Mouse (Mus musculus) CH12.LX (cell line): ENCODE measurements around the gene Proca1. TPM values are rescaled to one million over a fixed set of nuclear protein-coding genes. Genes with fewer than 3 reads are reported as not detected.

ENCODE experiments used
- DNase-seq: peaks from one replicate; pipeline ENCODE4 v3.0.0-alpha.2; 2013; ENCODE audit errors: extremely low read depth
- H3K27ac ChIP-seq: 2 replicates; pipeline ENCODE4 v1.5.1; 2012; ENCODE audit warnings: low read depth, mild to moderate bottlenecking, control low read depth, moderate library complexity; ENCODE audit not compliant: insufficient read depth
- H3K27me3 ChIP-seq: replicated peaks from 2 replicates; pipeline ENCODE3; 2012; ENCODE audit warnings: inconsistent platforms
- H3K36me3 ChIP-seq, 2 experiments: replicated peaks in 1 of 2; 2 replicates each; pipeline versions ENCODE3 to v1.6.1; 2012; ENCODE audit warnings: inconsistent platforms in 1 of 2, low read length in 1 of 2, mild to moderate bottlenecking in 1 of 2, mixed read lengths in 1 of 2, moderate library complexity in 1 of 2; ENCODE audit not compliant: control insufficient read depth in 1 of 2, insufficient read depth in 1 of 2
- H3K4me1 ChIP-seq, 2 experiments: 2 replicates each; pipeline ENCODE4 v1.6.1; 2012; ENCODE audit warnings: inconsistent platforms in 1 of 2, moderate library complexity in 1 of 2; ENCODE audit not compliant: insufficient read depth in 2 of 2, control insufficient read depth in 1 of 2
- H3K4me2 ChIP-seq: 2 replicates; pipeline ENCODE4 v1.6.1; 2012; ENCODE audit warnings: low read depth, mild to moderate bottlenecking, control low read depth; ENCODE audit not compliant: poor library complexity, insufficient read depth, severe bottlenecking
- H3K4me3 ChIP-seq, 3 experiments: fragments of 150-350 bp in 1 of 3; sonication (generic) in 1 of 3; replicated peaks in 1 of 3; 2 replicates each; pipeline versions ENCODE3 to v1.5.1; 2011 to 2012; ENCODE audit warnings: low read depth in 2 of 3, low read length in 2 of 3, mild to moderate bottlenecking in 2 of 3, moderate library complexity in 2 of 3, control low read depth in 1 of 3, improper control_type of control experiment in 1 of 3, inconsistent platforms in 1 of 3, mixed read lengths in 1 of 3; ENCODE audit not compliant: poor library complexity in 1 of 3
- H3K79me2 ChIP-seq: replicated peaks from 2 replicates; pipeline ENCODE4 v1.6.1; 2012; ENCODE audit warnings: mild to moderate bottlenecking, moderate library complexity; ENCODE audit not compliant: control insufficient read depth, poor library complexity, insufficient read depth, severe bottlenecking; ENCODE audit errors: extremely low read depth
- H3K9ac ChIP-seq: 2 replicates; pipeline ENCODE4 v1.6.1; 2012; ENCODE audit warnings: low read depth, mild to moderate bottlenecking, control low read depth, moderate library complexity; ENCODE audit not compliant: insufficient read depth
- H3K9me3 ChIP-seq: replicated peaks from 2 replicates; pipeline ENCODE3; 2012; ENCODE audit warnings: low read length, inconsistent platforms, mixed read lengths
- BHLHE40 ChIP-seq: IDR thresholded peaks from 2 replicates; pipeline ENCODE4 v1.6.1; 2011; ENCODE audit warnings: mild to moderate bottlenecking, low read depth, low read length, improper control_type of control experiment
- CHD1 ChIP-seq: IDR thresholded peaks from 2 replicates; pipeline ENCODE4 v1.6.1; 2012; ENCODE audit warnings: low read depth, low read length, improper control_type of control experiment, inconsistent platforms
- CHD2 ChIP-seq: IDR thresholded peaks from 2 replicates; pipeline ENCODE4 v1.6.1; 2011; ENCODE audit warnings: low read length, improper control_type of control experiment
- CTCF ChIP-seq, 2 experiments: IDR thresholded peaks in 1 of 2; conservative IDR thresholded peaks in 1 of 2; 2 replicates each; pipeline ENCODE4 v1.5.1; 2011 to 2012; ENCODE audit warnings: low read depth in 2 of 2, low read length in 2 of 2, improper control_type of control experiment in 1 of 2, inconsistent platforms in 1 of 2, mild to moderate bottlenecking in 1 of 2, moderate library complexity in 1 of 2
- E2F4 ChIP-seq: IDR thresholded peaks from 2 replicates; pipeline ENCODE4 v1.6.1; 2011; ENCODE audit warnings: low read depth, low read length, improper control_type of control experiment; ENCODE audit not compliant: insufficient replicate concordance
- ELF1 ChIP-seq: IDR thresholded peaks from 2 replicates; pipeline ENCODE4 v1.6.1; 2014; ENCODE audit warnings: low read depth, mild to moderate bottlenecking, inconsistent platforms, low read length, improper control_type of control experiment
- EP300 ChIP-seq: IDR thresholded peaks from 2 replicates; pipeline ENCODE4 v1.6.1; 2011; ENCODE audit warnings: low read length, improper control_type of control experiment
- ETS1 ChIP-seq: conservative IDR thresholded peaks from 2 replicates; pipeline ENCODE4 v1.6.1; 2012; ENCODE audit warnings: low read depth, mild to moderate bottlenecking, inconsistent platforms, low read length, improper control_type of control experiment, moderate library complexity
- GABPA ChIP-seq: IDR thresholded peaks from 2 replicates; pipeline ENCODE4 v1.6.1; 2012; ENCODE audit warnings: low read depth, low read length, improper control_type of control experiment, inconsistent platforms; ENCODE audit not compliant: insufficient replicate concordance
- HCFC1 ChIP-seq: IDR thresholded peaks from 2 replicates; pipeline ENCODE4 v1.6.1; 2012; ENCODE audit warnings: low read depth, mild to moderate bottlenecking, inconsistent platforms, low read length, improper control_type of control experiment
- IRF4 ChIP-seq: IDR thresholded peaks from 2 replicates; pipeline ENCODE4 v1.6.1; 2014; ENCODE audit warnings: low read depth, mild to moderate bottlenecking, inconsistent platforms, low read length, improper control_type of control experiment
- JUN ChIP-seq: IDR thresholded peaks from 2 replicates; pipeline ENCODE4 v1.6.1; 2011; ENCODE audit warnings: low read depth, mild to moderate bottlenecking, low read length, improper control_type of control experiment, moderate library complexity; ENCODE audit not compliant: insufficient read depth
- JUND ChIP-seq: conservative IDR thresholded peaks from 2 replicates; pipeline ENCODE4 v1.6.1; 2011; ENCODE audit warnings: low read depth, low read length, improper control_type of control experiment
- KAT2A ChIP-seq: IDR thresholded peaks from 2 replicates; pipeline ENCODE4 v1.6.1; 2012; ENCODE audit warnings: low read length, improper control_type of control experiment, inconsistent platforms; ENCODE audit not compliant: insufficient replicate concordance
- MAFK ChIP-seq: IDR thresholded peaks from 2 replicates; pipeline ENCODE4 v1.6.1; 2011; ENCODE audit warnings: low read length, improper control_type of control experiment; ENCODE audit not compliant: insufficient replicate concordance
- MAX ChIP-seq: IDR thresholded peaks from 2 replicates; pipeline ENCODE4 v1.6.1; 2011; ENCODE audit warnings: low read length, improper control_type of control experiment
- MAZ ChIP-seq: IDR thresholded peaks from 2 replicates; pipeline ENCODE4 v1.6.1; 2012; ENCODE audit warnings: low read depth, mild to moderate bottlenecking, inconsistent platforms, low read length, improper control_type of control experiment, moderate library complexity
- MEF2A ChIP-seq: IDR thresholded peaks from 2 replicates; pipeline ENCODE4 v1.6.1; 2014; ENCODE audit warnings: low read depth, mild to moderate bottlenecking, inconsistent platforms, low read length, improper control_type of control experiment, borderline replicate concordance
- MXI1 ChIP-seq: IDR thresholded peaks from 2 replicates; pipeline ENCODE4 v1.6.1; 2011; ENCODE audit warnings: mild to moderate bottlenecking, low read depth, low read length, improper control_type of control experiment
- MYC ChIP-seq: IDR thresholded peaks from 2 replicates; pipeline ENCODE4 v1.6.1; 2011; ENCODE audit warnings: low read depth, mild to moderate bottlenecking, improper control_type of control experiment, low read length
- NELFE ChIP-seq: IDR thresholded peaks from 2 replicates; pipeline ENCODE4 v1.6.1; 2011; ENCODE audit warnings: low read depth, low read length, improper control_type of control experiment
- NRF1 ChIP-seq: IDR thresholded peaks from 2 replicates; pipeline ENCODE4 v1.6.1; 2014; ENCODE audit warnings: low read depth, mild to moderate bottlenecking, inconsistent platforms, low read length, improper control_type of control experiment, moderate library complexity
- PAX5 ChIP-seq: IDR thresholded peaks from 2 replicates; pipeline ENCODE4 v1.6.1; 2012; ENCODE audit warnings: low read length, inconsistent platforms, mixed read lengths
- POLR2A ChIP-seq: IDR thresholded peaks from 2 replicates; pipeline ENCODE4 v1.6.1; 2011; ENCODE audit warnings: low read depth, mild to moderate bottlenecking, improper control_type of control experiment, low read length
- POLR2AphosphoS2 ChIP-seq: IDR thresholded peaks from 2 replicates; pipeline ENCODE4 v1.6.1; 2011; ENCODE audit warnings: low read depth, low read length, improper control_type of control experiment
- RAD21 ChIP-seq: IDR thresholded peaks from 2 replicates; pipeline ENCODE4 v1.6.1; 2011; ENCODE audit warnings: low read depth, mild to moderate bottlenecking, low read length, improper control_type of control experiment, moderate library complexity
- RCOR1 ChIP-seq: conservative IDR thresholded peaks from 2 replicates; pipeline ENCODE4 v1.6.1; 2012; ENCODE audit warnings: low read depth, mild to moderate bottlenecking, inconsistent platforms, low read length, improper control_type of control experiment
- SIN3A ChIP-seq: IDR thresholded peaks from 2 replicates; pipeline ENCODE4 v1.6.1; 2012; ENCODE audit warnings: low read length, improper control_type of control experiment, inconsistent platforms
- SMC3 ChIP-seq: IDR thresholded peaks from 2 replicates; pipeline ENCODE4 v1.6.1; 2011; ENCODE audit warnings: low read depth, low read length, improper control_type of control experiment
- TBP ChIP-seq: conservative IDR thresholded peaks from 2 replicates; pipeline ENCODE4 v1.6.1; 2011; ENCODE audit warnings: low read depth, low read length, improper control_type of control experiment
- TCF12 ChIP-seq: IDR thresholded peaks from 2 replicates; pipeline ENCODE4 v1.6.1; 2014; ENCODE audit warnings: low read depth, mild to moderate bottlenecking, inconsistent platforms, low read length, improper control_type of control experiment
- UBTF ChIP-seq: IDR thresholded peaks from 2 replicates; pipeline ENCODE4 v1.6.1; 2012; ENCODE audit warnings: low read depth, mild to moderate bottlenecking, inconsistent platforms, low read length, improper control_type of control experiment, moderate library complexity
- USF1 ChIP-seq: IDR thresholded peaks from 2 replicates; pipeline ENCODE4 v1.6.1; 2014; ENCODE audit warnings: low read depth, mild to moderate bottlenecking, inconsistent platforms, low read length, improper control_type of control experiment
- USF2 ChIP-seq: conservative IDR thresholded peaks from 2 replicates; pipeline ENCODE4 v1.6.1; 2011; ENCODE audit warnings: low read depth, low read length, improper control_type of control experiment
- ZC3H11A ChIP-seq: IDR thresholded peaks from 2 replicates; pipeline ENCODE4 v1.6.1; 2012; ENCODE audit warnings: low read depth, mild to moderate bottlenecking, inconsistent platforms, low read length, improper control_type of control experiment
- ZKSCAN1 ChIP-seq: IDR thresholded peaks from 2 replicates; pipeline ENCODE4 v1.6.1; 2012; ENCODE audit warnings: low read depth, inconsistent platforms, low read length, improper control_type of control experiment, borderline replicate concordance
- ZMIZ1 ChIP-seq: IDR thresholded peaks from 2 replicates; pipeline ENCODE4 v1.6.1; 2012; ENCODE audit warnings: low read depth, mild to moderate bottlenecking, inconsistent platforms, low read length, improper control_type of control experiment
- ZNF384 ChIP-seq: IDR thresholded peaks from 2 replicates; pipeline ENCODE4 v1.6.1; 2012; ENCODE audit warnings: low read depth, low read length, improper control_type of control experiment, inconsistent platforms
- dilution Hi-C: fragments of 300-500 bp; cut with MboI; formaldehyde crosslinking; loops from 2 replicates; pipeline ENCODE4 v1.14.3; 2020; ENCODE audit warnings: low sequenced_read_pairs; ENCODE audit not compliant: extremely low pct_unique_long_range_greater_than_20kb, extremely low pct_ligation_motif_present
- in situ Hi-C: fragments of 300-500 bp; cut with MboI; formaldehyde crosslinking; loops from 3 replicates; pipeline ENCODE4 v1.14.3; 2019; ENCODE audit warnings: low sequenced_read_pairs, low pct_ligation_motif_present, low pct_unique_long_range_greater_than_20kb, mixed read lengths
- polyA plus RNA-seq: library from polyadenylated mRNA; unstranded; fragments of >175 nt; gene quantifications from 2 replicates; pipeline ENCODE4 v1.2.1, GENCODE M21; 2012; ENCODE audit warnings: low read depth; ENCODE audit not compliant: insufficient read length
- total RNA-seq, 2 experiments: library from RNA; depleted of rRNA; stranded (reverse); fragments of 300-350 nt in 1 of 2; fragments of >200 nt in 1 of 2; gene quantifications; 2 replicates each; pipeline ENCODE4 v1.2.3; 2012 to 2014

Proca1 gene
- total and polyA plus RNA-seq, 3 experiments, result 0.40 TPM; not detected in 2

- peaks cover 24% of the 10 kb centered on the region for H3K79me2 ChIP-seq
- DNase-seq, result peak; percentile 92
- peaks cover 13 to 70% of the 10 kb centered on the region in 2 experiments for H3K4me1 ChIP-seq
- peak; percentile 59; the same call in 1 of the 2 replicates for TF ChIP-seq CHD2
- TF ChIP-seq ELF1, result peak; percentile 20; the same call in 1 of the 2 replicates
- TF ChIP-seq KAT2A, result 0 out of 2 replicates have a peak, but pooled peaks have one; percentile 58
- no peak for TF ChIP-seq GABPA
- peak; percentile 43; the same call in 1 of the 2 replicates for TF ChIP-seq POLR2A
- no peak; the same call in 1 of the 2 replicates for TF ChIP-seq MAX
- 0 out of 2 replicates have a peak, but pooled peaks have one; percentile 64 for TF ChIP-seq MYC
- TF ChIP-seq MAZ, result no peak
- TF ChIP-seq ETS1, result peak; percentile 94
- no peak for TF ChIP-seq RAD21
- TF ChIP-seq NRF1, result 0 out of 2 replicates have a peak, but pooled peaks have one; percentile 1
- no peak for TF ChIP-seq USF1
- peak; percentile 81; the same call in 1 of the 2 replicates for TF ChIP-seq SIN3A
- TF ChIP-seq EP300, result peak; percentile 88
- peak; percentile 12; the same call in 1 of the 2 replicates for TF ChIP-seq NELFE
- TF ChIP-seq MAFK, result peak; percentile 59; the same call in 1 of the 2 replicates
- TF ChIP-seq MEF2A, result peak; percentile 92
- no peak for TF ChIP-seq PAX5
- peak; percentile 67; the same call in 1 of the 2 replicates for TF ChIP-seq TBP
- TF ChIP-seq E2F4, result peak; percentile 74; the same call in 1 of the 2 replicates
- no peak for TF ChIP-seq ZC3H11A
- TF ChIP-seq CTCF (conservative IDR thresholded peaks at IDR 0.05 in 1 of 2, IDR thresholded peaks at IDR 0.05 in 1 of 2; ENCODE audit: low read depth in 2 of 2, low read length in 2 of 2), result peak in 1 of 2 experiments; percentile 14; a peak in 2 of 4 replicates
- peak; percentile 92 for TF ChIP-seq CHD1
- peak; percentile 90 for TF ChIP-seq JUN
- no peak for TF ChIP-seq ZKSCAN1
- no peak for TF ChIP-seq ZMIZ1
- TF ChIP-seq TCF12, result peak; percentile 88
- peak; percentile 84 for TF ChIP-seq MXI1
- no peak for TF ChIP-seq USF2
- peak; percentile 13; the same call in 1 of the 2 replicates for TF ChIP-seq POLR2AphosphoS2
- TF ChIP-seq BHLHE40, result peak; percentile 71
- 0 out of 2 replicates have a peak, but pooled peaks have one; percentile 30 for TF ChIP-seq ZNF384
- TF ChIP-seq RCOR1, result peak; percentile 80
- peak; percentile 34; the same call in 1 of the 2 replicates for TF ChIP-seq HCFC1
- TF ChIP-seq SMC3, result no peak
- peak; percentile 95 for TF ChIP-seq IRF4
- peak; percentile 76 for TF ChIP-seq JUND
- TF ChIP-seq UBTF, result 0 out of 2 replicates have a peak, but pooled peaks have one; percentile 56
- peaks cover 26 to 43% of the 10 kb centered on the region in 2 experiments for H3K36me3 ChIP-seq
- H3K9ac ChIP-seq, result peak overlapping the region; percentile 74
- peak overlapping the region; percentile 59 for H3K4me2 ChIP-seq
- dilution Hi-C loops (no loop called here), in situ Hi-C loops (loop anchor here (5.0 to 10.0 kb wide), 3 partner anchors 120 to 350 kb away; no protein-coding TSS in a partner anchor)
- peak overlapping the region; percentile 94 for H3K27ac ChIP-seq
- no peaks in the 10 kb centered on the region for H3K27me3 ChIP-seq
- peak overlapping the region; percentile 65 to 72 (median 66) for H3K4me3 ChIP-seq
- no peaks in the 10 kb centered on the region for H3K9me3 ChIP-seq
These were observed 16.3 kb upstream of the Proca1 start for GRCm38 (mm10) chr11:78176905-78177331.
